Mouse (Mus musculus) myocyte (in vitro differentiated cells): ENCODE measurements around the gene Cpsf4l. TPM values are rescaled to one million over a fixed set of nuclear protein-coding genes. Genes with fewer than 3 reads are reported as not detected.

ENCODE experiments used
- H3K27me3 ChIP-seq: one replicate; pipeline ENCODE4 v1.6.1; 2011; ENCODE audit not compliant: control insufficient read depth, insufficient read depth, insufficient read length
- H3K36me3 ChIP-seq: one replicate; pipeline ENCODE4 v1.6.1; 2011; ENCODE audit not compliant: control insufficient read depth, insufficient read depth
- H3K4me2 ChIP-seq: one replicate; pipeline ENCODE4 v1.6.1; 2011; ENCODE audit warnings: low read depth, control low read depth
- H3K4me3 ChIP-seq: one replicate; pipeline ENCODE4 v1.5.1; 2011; ENCODE audit warnings: mild to moderate bottlenecking, control low read depth, moderate library complexity
- H3K79me2 ChIP-seq: one replicate; pipeline ENCODE4 v1.6.1; 2011; ENCODE audit not compliant: control insufficient read depth, insufficient read depth
- H3ac ChIP-seq: one replicate; pipeline ENCODE4 v1.6.1; 2011; ENCODE audit not compliant: control insufficient read depth, insufficient read length
- CEBPB ChIP-seq: IDR thresholded peaks from 2 replicates; pipeline ENCODE4 v1.6.1; 2011; ENCODE audit warnings: mild to moderate bottlenecking, moderate library complexity; ENCODE audit not compliant: poor library complexity, insufficient read depth, severe bottlenecking
- E2F4 ChIP-seq: IDR thresholded peaks from one replicate; pipeline ENCODE4 v1.6.1; 2011; ENCODE audit warnings: mild to moderate bottlenecking, control low read depth, moderate library complexity; ENCODE audit not compliant: insufficient read depth
- MAX ChIP-seq: IDR thresholded peaks from one replicate; pipeline ENCODE4 v1.6.1; 2011; ENCODE audit warnings: low read depth, mild to moderate bottlenecking, control low read depth
- MYOD1 ChIP-seq, 3 experiments: IDR thresholded peaks; one replicate each; pipeline ENCODE4 v1.6.1; 2011; ENCODE audit warnings: control low read depth in 2 of 3, low read depth in 2 of 3, mild to moderate bottlenecking in 2 of 3, moderate library complexity in 1 of 3; ENCODE audit not compliant: insufficient read length in 2 of 3, control insufficient read depth in 1 of 3
- MYOG ChIP-seq, 3 experiments: IDR thresholded peaks; one replicate each; pipeline ENCODE4 v1.6.1; 2011; ENCODE audit warnings: control low read depth in 2 of 3, low read depth in 2 of 3, mild to moderate bottlenecking in 2 of 3; ENCODE audit not compliant: insufficient read length in 2 of 3, control insufficient read depth in 1 of 3, insufficient read depth in 1 of 3
- POLR2A ChIP-seq: IDR thresholded peaks from one replicate; pipeline ENCODE4 v1.6.1; 2011; ENCODE audit warnings: low read depth, mild to moderate bottlenecking, control low read depth, moderate library complexity; ENCODE audit not compliant: insufficient read length
- POLR2AphosphoS2 ChIP-seq: IDR thresholded peaks from one replicate; pipeline ENCODE4 v1.6.1; 2011; ENCODE audit warnings: low read depth, control low read depth; ENCODE audit not compliant: insufficient read length
- REST ChIP-seq: IDR thresholded peaks from one replicate; pipeline ENCODE4 v1.6.1; 2011; ENCODE audit warnings: mild to moderate bottlenecking, control low read depth, moderate library complexity; ENCODE audit not compliant: insufficient read depth, insufficient read length
- SRF ChIP-seq: IDR thresholded peaks from one replicate; pipeline ENCODE4 v1.6.1; 2011; ENCODE audit warnings: low read depth; ENCODE audit not compliant: control insufficient read depth, insufficient read length
- TCF12 ChIP-seq: IDR thresholded peaks from one replicate; pipeline ENCODE4 v1.6.1; 2011; ENCODE audit warnings: mild to moderate bottlenecking, control low read depth; ENCODE audit not compliant: poor library complexity, insufficient read depth, severe bottlenecking
- TCF3 ChIP-seq: IDR thresholded peaks from one replicate; pipeline ENCODE4 v1.6.1; 2011; ENCODE audit warnings: low read depth, control low read depth; ENCODE audit not compliant: insufficient read length
- USF1 ChIP-seq: IDR thresholded peaks from one replicate; pipeline ENCODE4 v1.6.1; 2011; ENCODE audit warnings: low read depth, mild to moderate bottlenecking, control low read depth, moderate library complexity
- polyA plus RNA-seq: library from polyadenylated mRNA; unstranded; fragments of >200 nt; fragmentation: generic; extraction: Trizol; gene quantifications from one replicate; pipeline ENCODE4 v1.2.1, GENCODE M21; 2012; ENCODE audit warnings: missing spikeins

Gene Cpsf4l
- polyA plus RNA-seq, 1 experiment: 0.06 TPM

DNA sequence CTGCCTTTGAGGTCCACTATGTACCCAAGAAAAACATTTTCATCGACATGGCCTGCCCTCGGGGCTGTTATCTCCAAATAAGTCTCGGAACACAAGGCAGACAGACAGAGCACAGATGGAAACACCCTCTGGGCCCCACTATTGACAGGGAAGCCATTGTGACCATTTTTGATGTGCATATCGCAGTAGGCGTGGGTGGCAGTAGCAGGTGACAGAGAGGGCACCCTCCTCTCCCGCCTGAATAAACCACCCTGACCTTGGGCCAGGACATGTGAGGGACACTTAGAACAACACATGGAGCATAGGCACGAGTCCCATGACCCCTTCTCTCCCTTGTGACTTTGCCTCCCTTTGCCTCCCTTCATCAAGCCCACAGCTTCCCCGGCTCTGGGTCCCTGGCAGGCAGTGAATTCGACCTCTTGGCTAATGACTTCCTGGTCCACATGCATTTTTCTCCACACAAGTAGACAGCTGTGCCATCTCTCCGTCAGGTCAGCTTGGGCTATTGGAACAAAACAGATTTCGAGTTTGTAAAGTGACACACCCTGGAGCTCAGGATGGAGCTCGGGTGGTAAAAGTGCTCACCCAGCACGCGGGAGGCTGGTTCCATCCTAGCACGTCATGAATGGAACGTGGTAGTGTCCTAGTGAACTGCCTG lies 8.1 kb upstream of the Cpsf4l start:
- H3K36me3 ChIP-seq: no peaks in the 10 kb centered on the region
- TF ChIP-seq CEBPB (no peak), MYOD1 (IDR thresholded peaks at IDR 0.05; ENCODE audit: control insufficient read depth in 1 of 3, insufficient read length in 2 of 3, low read depth in 2 of 3) (peak in 1 of 3 experiments; percentile 80)
- no peak overlapping the region for H3K4me2 ChIP-seq
- H3K4me3 ChIP-seq: no peak overlapping the region
- H3ac ChIP-seq: no peak overlapping the region
- no peaks in the 10 kb centered on the region for H3K79me2 ChIP-seq
- no peaks in the 10 kb centered on the region for H3K27me3 ChIP-seq

DNA sequence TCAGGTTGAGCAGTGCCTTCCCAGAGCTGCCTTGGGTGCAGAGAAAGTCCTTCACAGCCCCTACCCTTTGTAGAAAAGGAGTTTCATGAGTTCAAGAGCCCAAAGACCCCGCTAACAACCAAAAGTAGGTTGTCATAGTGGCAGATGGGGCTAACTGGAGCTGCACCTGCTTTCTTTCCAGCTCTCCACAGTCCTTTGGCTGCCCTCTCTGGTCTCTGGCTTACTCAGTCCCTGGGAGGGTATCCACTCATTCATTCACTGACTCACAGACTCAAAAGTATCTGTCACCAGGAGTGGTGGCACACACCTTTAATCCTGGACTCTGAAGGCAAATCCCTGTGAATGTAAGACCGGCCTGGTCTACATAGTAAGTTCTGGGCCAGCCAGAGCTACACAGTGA lies 6.3 kb upstream of the Cpsf4l start:
- H3K36me3 ChIP-seq: no peaks in the 10 kb centered on the region
- no peak overlapping the region for H3K4me2 ChIP-seq
- no peak overlapping the region for H3ac ChIP-seq
- no peaks in the 10 kb centered on the region for H3K79me2 ChIP-seq
- TF ChIP-seq POLR2A (no peak), MYOD1 (IDR thresholded peaks at IDR 0.05; ENCODE audit: control insufficient read depth in 1 of 3, insufficient read length in 2 of 3, low read depth in 2 of 3) (no peak), TCF3 (no peak), SRF (no peak), USF1 (no peak), MAX (no peak), MYOG (IDR thresholded peaks at IDR 0.05; ENCODE audit: control insufficient read depth in 1 of 3, insufficient read depth in 1 of 3, insufficient read length in 2 of 3, low read depth in 2 of 3) (no peak), CEBPB (no peak), E2F4 (no peak), POLR2AphosphoS2 (no peak), TCF12 (no peak), REST (no peak)
- no peak overlapping the region for H3K4me3 ChIP-seq
- no peaks in the 10 kb centered on the region for H3K27me3 ChIP-seq

DNA sequence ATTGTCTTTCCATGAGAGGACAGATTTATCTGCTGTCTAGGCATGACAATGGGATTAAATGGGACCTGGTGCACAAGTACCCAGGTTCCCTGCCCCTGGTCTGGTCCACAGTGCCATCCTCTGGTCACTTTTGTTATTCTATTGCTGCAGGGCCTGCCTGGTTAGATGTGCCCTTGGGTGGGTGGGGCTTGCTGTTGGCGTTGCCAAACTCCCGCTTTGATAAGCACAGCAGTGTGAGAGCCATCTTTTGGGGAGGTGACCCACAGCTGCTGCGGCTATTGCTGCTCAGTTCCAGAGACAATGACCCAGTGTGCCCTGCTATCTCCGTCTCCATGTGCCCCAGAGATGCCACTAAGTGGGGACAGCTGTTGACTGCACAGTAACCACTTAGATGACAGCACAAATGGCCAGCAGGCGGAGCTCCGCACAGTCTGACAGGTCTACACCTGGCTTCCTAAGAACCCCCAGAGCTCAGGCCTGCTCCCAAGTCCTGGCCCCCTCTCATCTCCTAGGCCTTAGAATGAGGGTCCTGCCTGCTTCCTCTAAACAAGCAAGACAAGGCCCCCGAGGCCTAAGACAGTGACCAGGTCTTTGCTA lies 5.4 kb upstream of the Cpsf4l start:
- Histone ChIP-seq H3K79me2 (no peaks in the 10 kb centered on the region), H3K4me2 (no peak overlapping the region), H3K4me3 (no peak overlapping the region), H3K36me3 (no peaks in the 10 kb centered on the region), H3K27me3 (no peaks in the 10 kb centered on the region), H3ac (no peak overlapping the region)
- TF ChIP-seq POLR2AphosphoS2 (no peak), USF1 (no peak), MAX (no peak), POLR2A (no peak), MYOG (IDR thresholded peaks at IDR 0.05; ENCODE audit: control insufficient read depth in 1 of 3, insufficient read depth in 1 of 3, insufficient read length in 2 of 3, low read depth in 2 of 3) (no peak), TCF3 (no peak), E2F4 (no peak), REST (no peak), SRF (no peak), MYOD1 (IDR thresholded peaks at IDR 0.05; ENCODE audit: control insufficient read depth in 1 of 3, insufficient read length in 2 of 3, low read depth in 2 of 3) (no peak), CEBPB (no peak), TCF12 (no peak)

DNA sequence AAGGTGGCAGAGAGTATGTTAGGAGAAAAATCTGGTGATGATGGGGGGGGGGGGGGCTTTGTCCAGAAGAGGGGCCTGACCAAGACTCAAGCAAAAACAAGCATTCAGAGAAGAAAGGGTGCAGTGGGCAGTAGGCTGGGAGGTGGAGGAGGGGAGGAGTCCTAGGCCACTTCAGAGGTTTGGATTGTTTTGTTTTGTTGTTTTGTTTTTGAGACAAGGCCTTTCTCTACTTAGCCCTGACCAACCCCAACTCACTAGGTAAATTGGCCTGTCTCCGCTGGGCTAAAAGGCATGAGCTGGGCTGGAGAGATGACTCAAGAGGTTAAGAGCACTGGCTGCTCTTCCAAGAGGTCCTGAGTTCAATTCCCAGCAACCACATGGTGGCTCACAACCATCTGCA lies 1.2 kb upstream of the Cpsf4l start:
- Histone ChIP-seq H3K79me2 (no peaks in the 10 kb centered on the region), H3K4me3 (no peak overlapping the region), H3K27me3 (no peaks in the 10 kb centered on the region), H3K36me3 (no peaks in the 10 kb centered on the region), H3ac (no peak overlapping the region), H3K4me2 (no peak overlapping the region)
- TF ChIP-seq POLR2AphosphoS2: no peak

DNA sequence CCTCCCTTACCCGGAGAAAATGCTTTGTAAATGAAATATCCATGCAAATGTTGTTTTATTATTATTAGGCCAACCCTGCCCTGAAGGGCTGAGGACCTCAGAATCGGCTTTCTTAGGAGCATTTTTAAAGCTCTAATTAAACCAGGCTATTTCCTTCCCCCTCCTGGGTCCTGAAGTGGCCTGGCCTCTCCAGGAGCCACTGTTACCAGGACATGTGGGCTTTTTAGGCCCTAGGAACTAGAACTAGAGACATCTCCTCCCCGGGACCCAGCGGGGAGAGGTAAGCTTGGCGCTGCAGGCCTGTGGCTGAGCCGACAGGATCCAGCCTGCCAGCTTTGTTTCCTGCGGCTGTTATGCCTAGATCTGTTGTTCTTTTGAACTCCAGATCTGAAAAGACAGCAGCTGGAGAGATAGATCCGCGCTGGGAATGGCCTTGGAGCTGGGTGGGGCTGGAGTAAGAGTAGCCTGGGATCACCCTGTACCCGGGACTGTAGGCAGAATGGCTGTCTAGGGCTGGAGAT lies 500 bp upstream of the Cpsf4l start:
- Histone ChIP-seq H3K79me2 (no peaks in the 10 kb centered on the region), H3K4me3 (no peak overlapping the region), H3K4me2 (no peak overlapping the region), H3ac (no peak overlapping the region), H3K36me3 (no peaks in the 10 kb centered on the region), H3K27me3 (no peaks in the 10 kb centered on the region)
- TF ChIP-seq E2F4 (no peak), CEBPB (no peak), TCF3 (no peak), MYOD1 (IDR thresholded peaks at IDR 0.05; ENCODE audit: control insufficient read depth in 1 of 3, insufficient read length in 2 of 3, low read depth in 2 of 3) (no peak), TCF12 (no peak), USF1 (no peak)
